Mouse (Mus musculus): ENCODE data around the gene St6gal2. TPM values are rescaled to one million over a fixed set of nuclear protein-coding genes. Genes with fewer than 3 reads are reported as not detected.

Gene St6gal2
- 16.1 and 16.6 TPM in 2 replicates for polyA plus RNA-seq (2021; fragmentation: Nextera tagmentation)
- long read RNA-seq, experiment 1, full-length matches to known transcripts, result 16 of 51 reads
- long read RNA-seq, experiment 1, partial matches to known transcripts, result 17 of 51 reads
- long read RNA-seq, experiment 1, other reads (novel, unspliced or antisense), result 18 of 51 reads
- long read RNA-seq, experiment 2, full-length matches to known transcripts, result 3 of 12 reads
- long read RNA-seq, experiment 2, partial matches to known transcripts, result 1 of 12 reads
- long read RNA-seq, experiment 2, other reads (novel, unspliced or antisense), result 8 of 12 reads

DNA sequence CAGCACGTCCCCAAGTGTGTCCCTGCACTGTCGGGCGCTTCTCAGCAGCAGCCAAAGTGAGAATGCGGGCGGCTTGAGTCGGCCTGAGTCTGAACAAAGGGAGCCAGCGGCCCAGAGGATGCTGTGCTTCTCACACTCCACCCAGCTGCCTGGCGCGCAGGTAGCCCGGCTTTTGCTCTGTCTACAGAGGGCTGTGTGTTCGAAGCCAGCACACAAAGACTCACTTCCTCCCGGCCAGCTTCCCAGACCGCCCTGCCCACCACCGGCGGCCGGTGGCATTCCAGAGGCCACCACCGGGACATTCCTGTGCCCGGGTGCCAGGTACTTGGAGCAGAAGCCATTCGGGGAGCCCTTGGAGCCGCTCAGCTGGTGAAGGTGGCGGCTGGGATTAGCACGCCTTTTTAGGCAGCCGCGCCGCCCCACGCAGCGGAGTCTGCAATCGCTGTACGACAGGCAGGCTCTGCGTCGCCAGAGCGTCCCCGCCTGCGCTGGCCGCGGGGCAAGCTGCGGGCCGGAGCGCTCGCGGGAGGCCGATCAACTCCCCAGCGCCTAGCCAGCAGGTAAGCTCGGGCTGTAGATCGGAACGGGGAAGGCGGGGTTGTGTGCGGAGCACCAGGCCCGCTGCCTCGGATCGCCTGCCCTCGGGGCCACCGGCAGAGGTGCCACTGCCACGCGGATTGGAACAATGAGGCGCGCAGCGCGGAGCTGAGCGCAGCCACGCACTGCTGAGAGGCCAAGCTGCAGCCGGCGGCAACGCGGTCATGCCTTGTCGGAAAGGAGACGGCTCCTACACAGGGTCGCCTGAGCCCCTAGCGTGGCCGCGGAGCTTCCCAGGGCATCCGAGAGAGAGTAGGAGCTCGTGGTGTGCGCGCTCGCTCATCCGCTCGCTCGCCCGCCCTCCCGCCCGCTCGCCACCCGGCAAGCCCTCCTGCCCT, at the start of gene St6gal2:
Gene St6gal2, plus strand, starts transcription at position 133 of the 935 bp plus-strand sequence.

Other genes starting within 250 kb of the St6gal2 start
- gene Vmn2r118, start 179.8 kb downstream of the St6gal2 start, polyA plus RNA-seq (2021; fragmentation: Nextera tagmentation), result not detected in 2 replicates

Measured in left cerebral cortex, adult 6 months (tissue).